Mouse (Mus musculus) lung, postnatal 36 days (tissue): Measurements from ENCODE around the gene Tmem108.

Source experiments
- DNase-seq: peaks from one replicate; pipeline ENCODE4 v3.0.0; 2022; ENCODE audit warnings: mixed read lengths

Tmem108 gene

GRCm38 (mm10) chr9:103626156-103626555, 135.5 kb downstream of the Tmem108 start:
- DNase-seq: no peak

- peak; percentile 83 for DNase-seq
Measured at GRCm38 (mm10) chr9:103624649-103625048, 137.0 kb downstream of the Tmem108 start.

- DNase-seq: no peak
Measured at GRCm38 (mm10) chr9:103623560-103624316, 137.9 kb downstream of the Tmem108 start.

GRCm38 (mm10) chr9:103622988-103623387, 138.6 kb downstream of the Tmem108 start:
- no peak for DNase-seq

- DNase-seq: no peak
Measured at GRCm38 (mm10) chr9:103621870-103622269, 139.8 kb downstream of the Tmem108 start.

- DNase-seq: no peak
Measured at GRCm38 (mm10) chr9:103620517-103621212, 141.0 kb downstream of the Tmem108 start.

GRCm38 (mm10) chr9:103614260-103614659, 147.4 kb downstream of the Tmem108 start:
- no peak for DNase-seq

GRCm38 (mm10) chr9:103608161-103609058, 153.2 kb downstream of the Tmem108 start:
- DNase-seq: no peak

GRCm38 (mm10) chr9:103606056-103606455, 155.6 kb downstream of the Tmem108 start:
- no peak for DNase-seq

- no peak for DNase-seq
Measured at GRCm38 (mm10) chr9:103603792-103604191, 157.8 kb downstream of the Tmem108 start.

- no peak for DNase-seq
Measured at GRCm38 (mm10) chr9:103601878-103602277, 159.8 kb downstream of the Tmem108 start.

GRCm38 (mm10) chr9:103600834-103601233, 160.8 kb downstream of the Tmem108 start:
- DNase-seq: peak; percentile 3

- no peak for DNase-seq
Measured at GRCm38 (mm10) chr9:103599908-103600307, 161.7 kb downstream of the Tmem108 start.

GRCm38 (mm10) chr9:103597861-103598260, 163.8 kb downstream of the Tmem108 start:
- DNase-seq: peak; percentile 51

GRCm38 (mm10) chr9:103595190-103595837, 166.3 kb downstream of the Tmem108 start:
- peak; percentile 2 for DNase-seq

GRCm38 (mm10) chr9:103594423-103595189, 167.0 kb downstream of the Tmem108 start:
- no peak for DNase-seq

GRCm38 (mm10) chr9:103593079-103593478, 168.6 kb downstream of the Tmem108 start:
- DNase-seq: no peak

- no peak for DNase-seq
Measured at GRCm38 (mm10) chr9:103591962-103592361, 169.7 kb downstream of the Tmem108 start.

- no peak for DNase-seq
Measured at GRCm38 (mm10) chr9:103590801-103591200, 170.8 kb downstream of the Tmem108 start.

GRCm38 (mm10) chr9:103584865-103585264, 176.8 kb downstream of the Tmem108 start:
- DNase-seq: no peak

GRCm38 (mm10) chr9:103582249-103582961, 179.2 kb downstream of the Tmem108 start:
- no peak for DNase-seq
